Mouse (Mus musculus) heart, adult 2 months (tissue): ENCODE measurements around the gene Ssbp2.
A peak's percentile ranks its signal among the peaks of the same experiment; 100 is the strongest.

Experiments
- CTCF ChIP-seq: fragments of 200-600 bp; IDR thresholded peaks from 2 replicates; pipeline ENCODE4 v1.8.1; 2022; ENCODE audit warnings: antibody characterized with exemption, mild to moderate bottlenecking, moderate library complexity
- EP300 ChIP-seq: fragments of 200-500 bp; IDR thresholded peaks from 2 replicates; pipeline ENCODE4 v1.6.1; 2011; ENCODE audit warnings: low read depth, low read length, control low read depth; ENCODE audit not compliant: insufficient read depth
- POLR2A ChIP-seq: fragments of 200-500 bp; IDR thresholded peaks from 2 replicates; pipeline ENCODE4 v1.6.1; 2011; ENCODE audit warnings: mild to moderate bottlenecking, low read depth, low read length, control low read depth; ENCODE audit not compliant: insufficient read depth

DNA sequence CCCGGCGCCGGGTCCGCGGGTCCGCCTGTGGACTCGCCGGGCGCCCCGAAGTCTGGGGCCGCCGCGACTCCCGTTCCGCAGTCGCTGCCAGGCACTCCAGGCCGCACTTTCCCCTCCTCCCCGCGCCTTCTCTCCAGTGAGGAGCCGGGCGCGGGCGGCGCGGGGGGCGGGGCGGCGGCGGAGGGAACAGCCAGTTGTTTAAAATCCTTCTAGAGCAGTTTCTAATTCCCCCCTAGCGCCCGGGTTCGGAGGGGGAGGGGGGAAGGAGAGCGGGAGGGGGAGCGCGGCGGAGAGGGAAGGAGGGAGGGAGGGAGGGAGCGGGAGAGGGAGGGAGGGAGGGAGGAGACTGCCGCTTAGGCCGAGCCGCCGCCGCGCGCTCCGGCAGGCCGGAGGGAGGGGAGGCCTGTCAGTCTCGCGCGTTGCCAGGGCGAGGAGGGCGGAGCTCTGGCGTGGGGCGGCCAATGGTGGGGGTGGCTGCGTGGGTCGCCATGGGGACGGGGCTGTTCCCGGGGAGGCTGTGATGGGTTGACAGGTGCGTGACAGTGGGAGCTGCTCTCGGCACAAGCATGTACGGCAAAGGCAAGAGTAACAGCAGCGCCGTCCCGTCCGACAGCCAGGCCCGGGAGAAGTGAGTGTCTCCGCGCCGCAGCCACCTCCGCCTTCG is 670 bp downstream of the Ssbp2 start:
- TF ChIP-seq CTCF (no peak), POLR2A (peak; percentile 63), EP300 (peak; percentile 70; the same call in 1 of the 2 replicates)
